Mouse (Mus musculus) MEL-GATA-1-ER (cell line): ENCODE data around the gene Msh4.
"Not testable (repeated sequence)": the region's sequence is repeated elsewhere in the genome, so short reads cannot be mapped to it uniquely, and the experiment has no call there.

Experiments used
- DNase-seq: peaks from one replicate; pipeline ENCODE4 v3.0.0-alpha.2; 2012; ENCODE audit warnings: low read depth; ENCODE audit errors: extremely low read depth

The Msh4 gene

GRCm38 (mm10) chr3:153911197-153911881, 5.4 kb upstream of the Msh4 start:
- peak; percentile 26 for DNase-seq

- no peak for DNase-seq
Measured at GRCm38 (mm10) chr3:153910489-153910888, 4.6 kb upstream of the Msh4 start.

GRCm38 (mm10) chr3:153908919-153909318, 3.0 kb upstream of the Msh4 start:
- DNase-seq = peak; percentile 22

- peak; percentile 35 for DNase-seq
Measured at GRCm38 (mm10) chr3:153905251-153906135, 445 bp downstream of the Msh4 start.

GRCm38 (mm10) chr3:153904586-153904985, 1.4 kb downstream of the Msh4 start:
- peak; percentile 81 for DNase-seq

- DNase-seq = no peak
Measured at GRCm38 (mm10) chr3:153902595-153902994, 3.3 kb downstream of the Msh4 start.

GRCm38 (mm10) chr3:153901904-153902303, 4.0 kb downstream of the Msh4 start:
- no peak for DNase-seq

- DNase-seq = no peak
Measured at GRCm38 (mm10) chr3:153897216-153897615, 8.7 kb downstream of the Msh4 start.

- no peak for DNase-seq
Measured at GRCm38 (mm10) chr3:153895454-153895853, 10.5 kb downstream of the Msh4 start.

GRCm38 (mm10) chr3:153889188-153889781, 16.7 kb downstream of the Msh4 start:
- peak; percentile 32 for DNase-seq

- no peak for DNase-seq
Measured at GRCm38 (mm10) chr3:153888141-153888540, 17.8 kb downstream of the Msh4 start.

GRCm38 (mm10) chr3:153886296-153886695, 19.6 kb downstream of the Msh4 start:
- peak; percentile 23 for DNase-seq

GRCm38 (mm10) chr3:153871396-153871795, 34.5 kb downstream of the Msh4 start:
- DNase-seq = no peak

- no peak for DNase-seq
Measured at GRCm38 (mm10) chr3:153867149-153868136, 38.5 kb downstream of the Msh4 start.

GRCm38 (mm10) chr3:153864636-153865429, 41.1 kb downstream of the Msh4 start:
- no peak for DNase-seq

GRCm38 (mm10) chr3:153863816-153864215, 42.1 kb downstream of the Msh4 start:
- no peak for DNase-seq

- DNase-seq = not testable (repeated sequence)
Measured at GRCm38 (mm10) chr3:153860392-153860791, 45.5 kb downstream of the Msh4 start.

- no peak for DNase-seq
Measured at GRCm38 (mm10) chr3:153858350-153859001, 47.5 kb downstream of the Msh4 start.

- DNase-seq = peak; percentile 88
Measured at GRCm38 (mm10) chr3:153852266-153852665, 53.7 kb downstream of the Msh4 start.

GRCm38 (mm10) chr3:153850759-153851158, 55.2 kb downstream of the Msh4 start:
- no peak for DNase-seq
